Mouse (Mus musculus): Measurements from ENCODE around the gene Crispld2. TPM values are rescaled to one million over a fixed set of nuclear protein-coding genes. Genes with fewer than 3 reads are reported as not detected.

Crispld2 gene
- polyA plus RNA-seq, 1 experiment, result not detected

DNA sequence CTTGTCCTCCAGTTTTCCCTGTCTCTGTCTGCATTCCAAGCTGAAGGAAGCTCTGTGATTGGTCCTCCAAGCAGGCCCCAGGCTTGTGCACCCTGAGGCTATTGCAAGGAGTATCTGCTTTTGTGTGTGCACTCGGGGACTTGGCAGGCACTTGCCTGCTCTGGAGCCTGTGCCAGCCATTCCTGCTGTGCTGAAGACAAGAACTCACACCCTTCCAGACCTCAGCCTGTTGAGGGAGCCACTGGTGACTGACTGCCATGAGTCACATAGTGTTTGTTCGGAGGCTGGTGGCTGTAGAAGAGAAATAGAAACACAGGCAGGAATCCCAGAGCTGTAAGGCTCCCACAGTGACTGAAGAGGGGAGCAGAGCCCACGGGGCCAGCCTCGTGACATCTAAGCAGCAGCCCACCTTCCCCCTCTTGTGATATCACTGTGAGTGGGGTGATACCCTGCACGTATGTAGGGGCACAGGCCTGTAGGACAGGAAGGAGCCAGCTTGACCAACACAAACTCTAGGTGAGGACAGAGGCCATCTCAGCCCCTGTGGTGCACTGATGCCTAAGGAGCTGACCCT lies 31.6 kb upstream of the Crispld2 start:
- TF ChIP-seq POLR2A (IDR thresholded peaks at IDR 0.05; ENCODE audit: borderline replicate concordance, low read depth, low read length), result no peak
- no peak overlapping the region for H3K27ac ChIP-seq (ENCODE audit: insufficient read depth, low read depth, low read length)
- no peak overlapping the region for H3K4me3 ChIP-seq (ENCODE audit: insufficient read depth, low read length)
- peaks cover 2% of the 10 kb centered on the region; the same call in 1 of the 2 replicates for H3K4me1 ChIP-seq (ENCODE audit: control insufficient read depth, insufficient read depth, low read length)

- H3K4me1 ChIP-seq (ENCODE audit: control insufficient read depth, insufficient read depth, low read length), result peaks cover 2% of the 10 kb centered on the region; the same call in 1 of the 2 replicates
- H3K4me3 ChIP-seq (ENCODE audit: insufficient read depth, low read length), result no peak overlapping the region
- no peak for TF ChIP-seq POLR2A (IDR thresholded peaks at IDR 0.05; ENCODE audit: borderline replicate concordance, low read depth, low read length)
- no peak for TF ChIP-seq CTCF (IDR thresholded peaks at IDR 0.05; ENCODE audit: low read depth, low read length)
- no peak overlapping the region for H3K27ac ChIP-seq (ENCODE audit: insufficient read depth, low read depth, low read length)
Measured at GRCm38 (mm10) chr8:119964859-119965258, 27.4 kb upstream of the Crispld2 start.

- Histone ChIP-seq H3K4me1 (ENCODE audit: control insufficient read depth, insufficient read depth, low read length) (no peaks in the 10 kb centered on the region), H3K27ac (ENCODE audit: insufficient read depth, low read depth, low read length) (no peak overlapping the region), H3K4me3 (ENCODE audit: insufficient read depth, low read length) (no peak overlapping the region)
- TF ChIP-seq POLR2A (IDR thresholded peaks at IDR 0.05; ENCODE audit: borderline replicate concordance, low read depth, low read length), result no peak
- no peak for TF ChIP-seq CTCF (IDR thresholded peaks at IDR 0.05; ENCODE audit: low read depth, low read length)
Measured at GRCm38 (mm10) chr8:119967435-119967834, 24.8 kb upstream of the Crispld2 start.

DNA sequence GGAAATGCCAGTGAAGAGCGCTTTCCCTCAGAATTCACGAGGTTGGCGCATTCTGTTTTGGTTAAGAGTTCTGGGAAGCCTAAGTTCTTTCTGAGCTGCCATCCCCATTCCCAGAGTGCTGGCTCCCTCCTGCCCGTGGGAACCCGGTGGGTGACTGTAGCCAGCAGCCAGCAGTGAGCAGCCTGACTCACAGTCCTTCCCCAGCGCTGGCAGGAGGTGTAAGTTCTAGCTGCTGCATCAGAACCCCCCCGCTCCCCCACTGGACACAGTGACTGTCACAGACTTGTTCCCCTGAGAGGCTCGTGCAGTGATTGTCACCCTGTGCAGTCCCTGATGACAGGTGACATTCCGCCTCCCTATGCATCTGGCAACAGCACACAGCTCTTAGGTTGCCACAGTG lies 22.1 kb upstream of the Crispld2 start:
- H3K4me1 ChIP-seq (ENCODE audit: control insufficient read depth, insufficient read depth, low read length), result no peaks in the 10 kb centered on the region
- no peak overlapping the region for H3K4me3 ChIP-seq (ENCODE audit: insufficient read depth, low read length)
- H3K27ac ChIP-seq (ENCODE audit: insufficient read depth, low read depth, low read length), result no peak overlapping the region
- no peak for TF ChIP-seq CTCF (IDR thresholded peaks at IDR 0.05; ENCODE audit: low read depth, low read length)

- H3K4me1 ChIP-seq (ENCODE audit: control insufficient read depth, insufficient read depth, low read length), result no peaks in the 10 kb centered on the region
- H3K4me3 ChIP-seq (ENCODE audit: insufficient read depth, low read length), result no peak overlapping the region
- TF ChIP-seq CTCF (IDR thresholded peaks at IDR 0.05; ENCODE audit: low read depth, low read length) (no peak), POLR2A (IDR thresholded peaks at IDR 0.05; ENCODE audit: borderline replicate concordance, low read depth, low read length) (no peak)
- no peak overlapping the region for H3K27ac ChIP-seq (ENCODE audit: insufficient read depth, low read depth, low read length)
Measured at GRCm38 (mm10) chr8:119972558-119972957, 19.7 kb upstream of the Crispld2 start.

- Histone ChIP-seq H3K27ac (ENCODE audit: insufficient read depth, low read depth, low read length) (no peak overlapping the region), H3K4me1 (ENCODE audit: control insufficient read depth, insufficient read depth, low read length) (0 out of 2 replicates have a peak, but pooled peaks cover 2% of the 10 kb centered on the region), H3K4me3 (ENCODE audit: insufficient read depth, low read length) (no peak overlapping the region)
- no peak for TF ChIP-seq CTCF (IDR thresholded peaks at IDR 0.05; ENCODE audit: low read depth, low read length)
- TF ChIP-seq POLR2A (IDR thresholded peaks at IDR 0.05; ENCODE audit: borderline replicate concordance, low read depth, low read length), result no peak
Measured at GRCm38 (mm10) chr8:119978770-119979381, 13.4 kb upstream of the Crispld2 start.

GRCm38 (mm10) chr8:119981253-119981652 lies 11.0 kb upstream of the Crispld2 start:
- no peak for TF ChIP-seq POLR2A (IDR thresholded peaks at IDR 0.05; ENCODE audit: borderline replicate concordance, low read depth, low read length)
- TF ChIP-seq CTCF (IDR thresholded peaks at IDR 0.05; ENCODE audit: low read depth, low read length), result no peak
- Histone ChIP-seq H3K4me1 (ENCODE audit: control insufficient read depth, insufficient read depth, low read length) (peaks cover 3% of the 10 kb centered on the region; the same call in 1 of the 2 replicates), H3K4me3 (ENCODE audit: insufficient read depth, low read length) (no peak overlapping the region), H3K27ac (ENCODE audit: insufficient read depth, low read depth, low read length) (no peak overlapping the region)

GRCm38 (mm10) chr8:119984085-119984484 lies 8.2 kb upstream of the Crispld2 start:
- H3K4me1 ChIP-seq (ENCODE audit: control insufficient read depth, insufficient read depth, low read length), result peaks cover 14% of the 10 kb centered on the region

GRCm38 (mm10) chr8:119986174-119986573 lies 6.1 kb upstream of the Crispld2 start:
- Histone ChIP-seq H3K4me1 (ENCODE audit: control insufficient read depth, insufficient read depth, low read length) (peaks cover 14% of the 10 kb centered on the region), H3K27ac (ENCODE audit: insufficient read depth, low read depth, low read length) (no peak overlapping the region), H3K4me3 (ENCODE audit: insufficient read depth, low read length) (no peak overlapping the region)
- TF ChIP-seq CTCF (IDR thresholded peaks at IDR 0.05; ENCODE audit: low read depth, low read length) (no peak), POLR2A (IDR thresholded peaks at IDR 0.05; ENCODE audit: borderline replicate concordance, low read depth, low read length) (no peak)

More at GRCm38 (mm10) chr8:119984085-119984484, 8.2 kb upstream of the Crispld2 start:
- Histone ChIP-seq H3K27ac (ENCODE audit: insufficient read depth, low read depth, low read length) (no peak overlapping the region), H3K4me3 (ENCODE audit: insufficient read depth, low read length) (no peak overlapping the region)
- no peak for TF ChIP-seq POLR2A (IDR thresholded peaks at IDR 0.05; ENCODE audit: borderline replicate concordance, low read depth, low read length)
- TF ChIP-seq CTCF (IDR thresholded peaks at IDR 0.05; ENCODE audit: low read depth, low read length), result no peak

- TF ChIP-seq CTCF (IDR thresholded peaks at IDR 0.05; ENCODE audit: low read depth, low read length) (no peak), POLR2A (IDR thresholded peaks at IDR 0.05; ENCODE audit: borderline replicate concordance, low read depth, low read length) (no peak)
- no peak overlapping the region for H3K27ac ChIP-seq (ENCODE audit: insufficient read depth, low read depth, low read length)
- H3K4me1 ChIP-seq (ENCODE audit: control insufficient read depth, insufficient read depth, low read length), result peaks cover 14% of the 10 kb centered on the region
- 0 out of 2 replicates have a peak overlapping the region, but pooled peaks have one; percentile 10 for H3K4me3 ChIP-seq (ENCODE audit: insufficient read depth, low read length)
Measured at GRCm38 (mm10) chr8:119988087-119988486, 4.2 kb upstream of the Crispld2 start.

All from bone marrow macrophage, adult 2 months (primary cell).